27 mouse cellular contexts compared by ENCODE assay signal in the genomic region with DNA sequence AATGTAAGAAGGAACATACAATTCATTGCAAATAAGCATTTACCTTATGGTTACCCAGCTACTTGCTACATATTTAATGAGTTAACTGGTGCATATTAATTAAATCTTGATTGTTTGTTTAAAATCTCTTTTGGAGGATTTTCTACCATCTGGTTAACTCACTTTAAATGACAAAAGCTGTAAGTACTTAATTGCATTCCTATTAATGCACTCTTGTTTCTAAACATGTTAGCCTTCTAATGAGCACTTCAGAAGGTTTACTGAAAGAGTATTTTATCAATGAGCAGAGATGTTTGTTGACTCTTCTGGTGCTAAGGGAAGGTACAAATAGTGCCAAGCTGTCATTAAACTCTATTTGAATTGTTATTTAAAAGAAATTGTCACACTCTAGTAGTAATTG.
"Had no signal": no experiment of that assay in that cellular context is flagged by ENCODE, and none has a peak within 500 bp of the region (broad histone marks: within the 10 kb centered on the region; RNA-seq: fewer than 3 reads in every experiment).

No protein-coding gene starts in this region.

- H3K27me3 ChIP-seq: heart, embryonic 12.5 days; hindbrain, embryonic 12.5 days; intestine, embryonic 15.5 days; limb, embryonic 12.5 days; liver, embryonic 13.5 days; liver, embryonic 15.5 days had no signal

- H3K9ac ChIP-seq: heart, embryonic 12.5 days; hindbrain, embryonic 12.5 days; hindbrain, embryonic 14.5 days; intestine, embryonic 15.5 days; limb, embryonic 12.5 days; liver, embryonic 13.5 days; liver, embryonic 15.5 days had no signal

- DNase-seq: gastrocnemius, postnatal 10 days; gastrocnemius, postnatal 25 days; heart, adult 18-20 months; heart, postnatal 10 days; heart, postnatal 4 days; kidney, adult 18-20 months; kidney, adult 8-10 months; kidney, postnatal 10 days; kidney, postnatal 25 days; kidney, postnatal 4 days; liver; liver, embryonic 13.5 days had no signal

- ATAC-seq: hindbrain, embryonic 16.5 days; inflammation-experienced regulatory T-cells, adult 6 months; intestine, embryonic 15.5 days; intestine, postnatal 0 days had no signal

- H3K36me3 ChIP-seq: heart, embryonic 10.5 days; heart, embryonic 12.5 days; hindbrain, embryonic 10.5 days; hindbrain, embryonic 12.5 days; intestine, embryonic 15.5 days; limb, embryonic 10.5 days; limb, embryonic 12.5 days; liver, embryonic 13.5 days; liver, embryonic 15.5 days had no signal

- H3K4me2 ChIP-seq: heart, embryonic 12.5 days; hindbrain, embryonic 12.5 days; hindbrain, embryonic 14.5 days; intestine, embryonic 15.5 days; limb, embryonic 12.5 days; liver, embryonic 11.5 days; liver, embryonic 13.5 days; liver, embryonic 15.5 days had no signal

- H3K4me3 ChIP-seq: heart, embryonic 10.5 days; heart, embryonic 12.5 days; hindbrain, embryonic 10.5 days; hindbrain, embryonic 12.5 days; intestine, embryonic 15.5 days; layer of hippocampus, adult 2 months; left cerebral cortex, adult 2 months; limb, embryonic 10.5 days; limb, embryonic 12.5 days; liver, embryonic 13.5 days; liver, embryonic 15.5 days had no signal

- H3K27ac ChIP-seq: heart, embryonic 10.5 days; hindbrain, embryonic 10.5 days; hindbrain, embryonic 12.5 days; hindbrain, embryonic 14.5 days; intestine, embryonic 15.5 days; layer of hippocampus, adult 2 months; left cerebral cortex, adult 2 months; limb, embryonic 10.5 days; limb, embryonic 12.5 days; liver, embryonic 13.5 days; liver, embryonic 15.5 days had no signal

- H3K9me3 ChIP-seq: heart, embryonic 10.5 days; heart, embryonic 12.5 days; hindbrain, embryonic 10.5 days; hindbrain, embryonic 12.5 days; intestine, embryonic 15.5 days; limb, embryonic 10.5 days; limb, embryonic 12.5 days; liver, embryonic 13.5 days; liver, embryonic 15.5 days had no signal

- H3K4me1 ChIP-seq: heart, embryonic 10.5 days; heart, embryonic 12.5 days; hindbrain, embryonic 10.5 days; hindbrain, embryonic 12.5 days; intestine, embryonic 15.5 days; limb, embryonic 10.5 days; limb, embryonic 12.5 days; liver, embryonic 13.5 days; liver, embryonic 15.5 days had no signal
